Mouse (Mus musculus) adrenal gland, postnatal 4 days (tissue): ENCODE measurements around the gene Enah. TPM values are rescaled to one million over a fixed set of nuclear protein-coding genes. Genes with fewer than 3 reads are reported as not detected.

Source experiments
- DNase-seq, 2 experiments: peaks; one replicate each; pipeline ENCODE4 v3.0.0; 2021 to 2022; ENCODE audit warnings: low spot score in 2 of 2, mixed read lengths in 2 of 2
- total RNA-seq, 2 experiments: library from RNA; stranded (reverse); gene quantifications; 2 replicates each; pipeline ENCODE4 v1.2.3; 2021

The Enah gene
- total RNA-seq, 2 experiments from 2014 or later, result 107 to 121 TPM

- DNase-seq, result no peak
These were observed 141.4 kb downstream of the Enah start for GRCm38 (mm10) chr1:181878436-181878835.

DNA sequence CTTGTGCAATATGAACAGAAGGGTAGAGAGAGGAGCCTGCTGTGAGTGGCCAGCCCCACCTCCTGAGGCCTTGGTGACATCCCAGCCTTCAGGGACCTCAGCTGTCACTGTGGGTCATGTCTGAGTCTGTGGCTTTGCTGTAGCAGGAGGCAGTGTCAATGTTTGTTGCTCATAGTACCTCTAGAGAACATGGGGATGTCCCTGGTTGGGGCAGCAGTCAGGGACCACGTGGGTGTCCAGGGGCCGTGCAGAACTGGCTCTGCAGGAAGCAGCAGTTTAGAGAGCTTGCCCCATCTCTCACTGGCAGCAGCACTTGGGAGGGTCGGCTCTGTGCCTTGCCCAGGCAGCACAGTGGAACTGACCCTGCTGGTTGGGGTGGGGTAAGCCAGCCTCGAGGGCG, 142.7 kb downstream of the Enah start:
- DNase-seq, result no peak

- DNase-seq, result no peak
These were observed 143.1 kb downstream of the Enah start for GRCm38 (mm10) chr1:181876656-181877055.

GRCm38 (mm10) chr1:181873086-181873920, 146.5 kb downstream of the Enah start:
- no peak for DNase-seq

DNA sequence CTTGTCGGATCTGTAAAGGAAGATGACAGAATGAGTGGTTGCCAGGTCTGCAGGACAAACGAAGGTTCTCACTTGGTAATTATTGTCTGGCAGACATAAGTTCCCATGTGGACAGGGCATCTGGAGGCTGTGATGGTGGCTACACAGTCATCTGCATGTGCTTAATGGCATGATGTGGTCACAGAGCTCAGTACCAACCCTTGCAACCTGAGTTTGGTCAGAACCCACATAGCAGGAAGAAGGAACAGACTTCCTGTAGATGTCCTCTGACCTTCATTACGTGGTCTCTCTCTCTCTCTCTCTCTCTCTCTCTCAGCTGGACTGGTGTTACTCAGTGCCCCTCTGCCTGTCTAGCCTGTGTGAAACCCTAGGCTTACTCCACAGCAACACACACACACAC, 147.2 kb downstream of the Enah start:
- DNase-seq, result no peak

DNA sequence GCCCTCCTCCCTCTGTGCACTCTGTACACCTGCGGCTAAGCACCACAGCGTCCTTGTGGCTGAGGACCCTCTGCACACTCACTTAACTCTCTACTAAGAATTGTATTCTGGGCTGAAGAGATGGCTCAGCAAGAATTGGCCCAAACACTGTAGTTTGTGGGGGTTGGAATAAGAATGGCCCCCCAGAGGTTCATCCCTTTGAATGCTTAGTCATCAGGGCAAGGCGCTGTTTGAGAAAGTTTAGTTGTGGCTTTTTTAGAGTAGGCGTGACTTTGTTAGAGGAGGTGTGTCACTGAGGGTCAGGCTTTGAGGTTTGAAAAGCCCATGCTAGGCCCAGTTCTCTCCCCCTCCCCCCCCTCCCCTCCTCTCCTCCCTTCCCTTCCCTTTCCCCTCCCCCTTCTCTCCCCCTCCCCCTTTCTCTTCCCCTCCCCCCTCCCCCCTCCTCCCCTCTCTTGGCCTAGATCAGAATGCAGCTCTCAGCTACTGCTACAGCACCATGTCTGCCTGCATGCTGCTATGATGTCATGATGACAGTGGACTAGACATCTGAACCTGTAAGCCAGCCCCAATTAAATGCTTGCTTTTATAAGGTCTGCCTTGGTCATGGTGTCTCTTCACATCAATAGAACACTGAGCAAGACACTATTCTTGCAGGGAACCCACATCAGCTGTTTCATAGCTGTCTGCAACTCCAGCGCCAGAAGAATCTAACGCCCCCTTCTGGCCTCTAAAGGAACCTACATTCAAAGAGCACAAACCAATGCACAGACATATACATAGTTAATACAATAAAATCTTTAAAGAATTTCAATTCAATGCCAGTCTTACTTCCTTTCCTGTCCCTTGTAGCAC, 153.1 kb downstream of the Enah start:
- no peak for DNase-seq

DNA sequence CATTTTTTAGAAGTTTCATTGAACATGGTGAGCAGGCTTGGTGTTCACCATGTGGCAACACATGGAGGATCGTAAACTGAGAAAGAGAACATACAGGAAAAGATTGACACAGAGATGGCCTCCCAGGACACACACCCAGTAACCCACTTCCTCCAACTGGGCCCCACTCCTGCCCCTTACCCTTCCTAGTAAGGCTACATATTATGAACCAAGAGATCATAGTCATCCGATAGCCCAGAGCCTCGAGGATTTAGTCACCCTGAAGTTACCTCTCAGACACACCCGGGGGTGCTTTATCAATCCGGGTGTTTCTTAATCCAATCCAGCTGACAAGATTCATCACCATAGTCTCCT, 153.9 kb downstream of the Enah start:
- no peak for DNase-seq

GRCm38 (mm10) chr1:181864971-181865862, 154.6 kb downstream of the Enah start:
- DNase-seq, result no peak

DNA sequence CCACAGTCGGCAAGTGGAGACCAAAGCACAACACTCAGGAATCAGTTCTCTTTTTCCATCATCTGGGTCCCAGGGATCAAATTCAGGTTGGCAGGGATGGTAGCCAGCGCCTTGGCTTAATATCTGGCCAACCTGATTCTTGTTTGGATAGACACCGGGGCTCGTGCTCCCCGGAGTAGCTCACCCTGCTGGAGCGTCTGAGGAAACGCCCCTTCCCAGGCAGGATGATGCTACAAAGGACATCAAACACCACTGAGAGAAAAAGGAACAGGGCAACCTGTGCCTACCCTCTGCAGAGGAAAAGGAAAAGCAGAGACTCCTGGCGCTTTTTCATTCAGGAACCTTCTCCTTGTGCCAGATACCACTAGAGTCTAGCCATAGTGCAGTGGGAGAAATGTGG, 156.4 kb downstream of the Enah start:
- DNase-seq, result no peak

GRCm38 (mm10) chr1:181862676-181863374, 157.0 kb downstream of the Enah start:
- DNase-seq, result no peak

GRCm38 (mm10) chr1:181861181-181861902, 158.4 kb downstream of the Enah start:
- DNase-seq, result no peak

DNA sequence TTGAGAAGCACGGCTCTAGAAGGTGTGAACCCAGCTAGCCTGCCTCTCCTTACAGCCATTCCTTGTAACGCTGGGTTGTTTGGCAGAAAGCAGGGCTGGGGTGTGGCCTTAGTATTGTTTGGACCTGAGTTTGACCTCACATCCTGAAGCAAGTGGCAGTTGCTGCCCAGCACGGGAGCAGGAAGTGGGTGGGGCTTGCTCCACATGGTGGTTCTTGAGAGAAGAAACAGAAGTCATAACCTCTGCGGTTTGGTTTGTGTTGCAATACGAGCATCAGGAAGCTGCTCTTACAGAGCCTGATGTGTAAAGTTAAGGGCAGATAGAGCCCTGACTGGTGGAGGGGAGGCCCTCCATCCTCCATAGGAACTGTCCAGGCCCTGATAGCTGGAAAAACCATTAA, 159.1 kb downstream of the Enah start:
- DNase-seq, result peak in 1 of 2 experiments; percentile 37

- DNase-seq, result no peak
These were observed 163.5 kb downstream of the Enah start for GRCm38 (mm10) chr1:181856329-181856728.

- DNase-seq, result no peak
These were observed 165.0 kb downstream of the Enah start for GRCm38 (mm10) chr1:181854829-181855228.

- DNase-seq, result no peak
These were observed 166.6 kb downstream of the Enah start for GRCm38 (mm10) chr1:181853081-181853736.

GRCm38 (mm10) chr1:181852466-181852865, 167.3 kb downstream of the Enah start:
- DNase-seq, result no peak

DNA sequence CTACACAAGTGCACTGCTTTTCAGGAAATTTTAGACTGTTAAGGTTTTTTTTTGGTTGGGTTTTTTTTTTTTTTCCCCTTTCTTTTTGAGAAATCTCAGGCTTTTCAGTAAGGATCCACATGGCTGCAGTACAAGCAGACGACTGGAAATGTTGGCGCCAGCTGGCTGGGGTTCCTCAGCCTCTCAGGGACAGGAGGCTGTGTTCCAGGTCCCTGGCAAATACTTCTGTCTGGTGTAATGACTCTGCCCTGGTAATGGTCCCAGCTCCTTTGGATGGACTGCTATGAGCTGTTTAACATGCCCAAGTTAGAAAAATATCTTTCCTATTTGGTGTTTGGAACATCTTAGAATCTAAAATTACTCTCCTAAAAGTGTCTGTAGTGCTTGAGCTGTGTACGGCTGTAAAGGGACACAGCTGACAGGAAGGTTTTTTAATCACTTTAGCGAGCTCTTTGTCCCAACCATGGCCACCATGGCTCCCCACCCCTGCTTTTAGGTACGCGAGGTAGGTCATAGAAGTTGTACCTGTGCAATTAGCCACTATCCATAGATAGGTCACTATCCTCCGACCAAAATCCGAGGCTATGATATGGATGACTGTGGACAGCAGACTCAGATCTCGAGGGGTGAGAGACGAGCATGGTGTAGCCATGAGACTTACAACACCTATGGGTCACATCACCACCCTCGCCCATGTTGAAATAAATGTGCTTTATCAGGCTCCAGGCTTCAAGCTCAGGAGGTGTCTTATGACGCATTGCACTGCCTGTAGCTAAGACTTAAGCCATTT, 168.1 kb downstream of the Enah start:
- DNase-seq, result no peak

- no peak for DNase-seq
These were observed 169.3 kb downstream of the Enah start for GRCm38 (mm10) chr1:181850441-181850840.

DNA sequence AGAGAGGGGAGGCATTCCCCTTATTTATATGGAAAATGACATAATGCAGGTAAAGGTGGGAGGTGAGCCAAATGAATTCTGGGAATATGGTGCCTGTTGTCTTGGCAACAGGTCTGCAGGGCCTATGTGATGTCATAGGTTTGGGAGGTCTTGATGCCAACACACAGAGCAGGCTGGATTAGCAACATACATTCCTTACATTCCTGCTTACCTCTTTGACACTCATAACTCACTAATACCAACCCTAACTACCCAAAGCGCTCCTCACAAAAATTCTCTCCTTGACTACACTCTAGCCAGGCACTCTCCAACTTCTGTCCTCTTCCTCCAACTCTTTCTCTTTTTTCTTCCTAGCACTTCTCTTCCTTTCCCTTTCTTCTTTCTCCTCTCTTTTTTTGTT, 171.6 kb downstream of the Enah start:
- no peak for DNase-seq
